Mouse (Mus musculus) kidney, adult 8-10 months (tissue): ENCODE data around the gene Dynlt1c.
A peak's percentile ranks its signal among the peaks of the same experiment; 100 is the strongest.
"Not testable (repeated sequence)": the region's sequence is repeated elsewhere in the genome, so short reads cannot be mapped to it uniquely, and the experiment has no call there.

Source experiments
- DNase-seq, 2 experiments: peaks; one replicate each; pipeline ENCODE4 v3.0.0; 2022

Dynlt1c gene

GRCm38 (mm10) chr17:6601204-6601911, at the start of gene Dynlt1c:
Gene Dynlt1c (plus strand): TSS chr17:6601671.
- DNase-seq = peak; percentile 85 to 87

GRCm38 (mm10) chr17:6553798-6554197, 47.7 kb upstream of the Dynlt1c start:
- not testable (repeated sequence) for DNase-seq

- not testable (repeated sequence) for DNase-seq
These were observed 47.2 kb upstream of the Dynlt1c start for GRCm38 (mm10) chr17:6554243-6554642.

- DNase-seq = not testable (repeated sequence)
These were observed 41.9 kb upstream of the Dynlt1c start for GRCm38 (mm10) chr17:6559447-6560133.

DNA sequence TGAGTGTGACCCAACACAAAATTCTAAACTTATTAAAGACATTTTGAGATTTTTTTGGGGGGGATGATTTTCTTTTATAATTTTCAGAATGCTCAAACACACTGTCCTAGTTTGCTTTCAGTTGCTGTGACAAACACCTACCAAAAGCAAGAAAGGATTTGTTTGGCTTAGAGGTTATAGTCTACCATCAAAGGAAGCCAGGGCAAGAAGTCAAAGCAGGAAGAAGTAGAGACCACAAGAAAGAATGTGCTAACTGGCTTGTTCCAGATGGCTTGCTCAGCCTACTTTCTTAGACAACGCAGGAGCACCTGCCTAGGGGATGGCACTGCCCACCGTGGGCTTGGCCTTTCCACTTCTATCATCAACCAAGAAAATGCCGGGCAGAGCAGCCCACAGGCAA, 36.6 kb upstream of the Dynlt1c start:
- DNase-seq = not testable (repeated sequence)

- not testable (repeated sequence) for DNase-seq
These were observed 33.6 kb upstream of the Dynlt1c start for GRCm38 (mm10) chr17:6567908-6568307.

DNA sequence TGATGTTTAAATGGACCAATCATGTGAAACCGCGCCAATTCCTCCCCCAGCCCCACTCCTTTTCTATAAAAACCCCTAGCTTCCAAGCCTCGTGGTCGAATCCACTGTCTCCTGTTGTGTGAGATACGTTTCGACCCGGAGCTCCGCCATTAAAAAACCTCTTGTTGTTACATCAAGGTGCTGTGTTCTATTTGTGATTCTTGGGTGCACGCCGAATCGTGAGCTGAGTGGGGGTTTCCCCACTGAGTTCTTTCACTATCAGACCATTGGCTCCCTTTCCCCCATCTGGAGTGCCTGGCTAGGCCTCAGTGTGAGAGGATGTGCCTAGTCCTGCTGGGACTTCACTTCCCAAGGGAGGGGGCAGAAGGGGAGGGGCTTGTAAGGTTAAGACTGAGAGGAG, 30.2 kb upstream of the Dynlt1c start:
- DNase-seq = not testable (repeated sequence)

DNA sequence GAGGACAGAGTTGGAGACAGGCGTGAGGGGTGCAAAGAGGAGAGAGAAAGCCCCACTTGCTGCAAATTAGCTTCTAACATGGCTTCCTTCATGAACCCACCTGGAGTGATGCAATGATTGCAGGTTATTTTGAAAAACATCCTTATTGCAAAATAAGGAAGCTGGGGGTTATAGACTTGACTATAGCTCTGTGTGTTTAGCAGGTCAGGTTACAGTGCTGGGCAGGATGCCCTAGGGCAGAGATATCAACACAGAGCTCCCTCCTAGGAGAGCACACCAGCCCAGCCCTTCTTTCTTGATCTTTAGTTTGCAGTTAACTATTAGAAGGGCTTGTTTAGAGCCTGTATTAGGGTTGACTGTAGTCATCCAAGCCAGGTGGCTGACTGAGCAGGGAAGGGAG, 29.3 kb upstream of the Dynlt1c start:
- DNase-seq = not testable (repeated sequence)

DNA sequence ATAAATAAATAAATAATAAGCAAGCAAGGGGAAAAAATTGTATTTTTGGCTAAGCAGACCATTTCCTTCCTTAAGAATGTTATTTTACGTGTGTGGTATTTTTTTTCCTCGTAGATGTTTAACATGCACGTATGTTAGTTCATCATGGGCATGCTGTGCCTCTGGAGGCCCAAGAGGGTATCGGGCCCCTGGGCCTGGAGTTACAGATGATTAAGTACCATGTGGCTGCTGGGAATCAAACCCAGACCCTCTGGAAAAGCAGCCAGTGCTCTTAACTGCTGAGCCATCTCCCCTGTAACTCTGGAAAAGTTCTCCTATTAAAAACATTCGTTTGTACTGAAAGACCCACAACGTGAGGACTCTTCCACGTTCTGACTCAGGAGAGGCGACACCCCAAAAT, 26.1 kb upstream of the Dynlt1c start:
- DNase-seq = not testable (repeated sequence)

GRCm38 (mm10) chr17:6588672-6589071, 12.8 kb upstream of the Dynlt1c start:
- DNase-seq = not testable (repeated sequence)

DNA sequence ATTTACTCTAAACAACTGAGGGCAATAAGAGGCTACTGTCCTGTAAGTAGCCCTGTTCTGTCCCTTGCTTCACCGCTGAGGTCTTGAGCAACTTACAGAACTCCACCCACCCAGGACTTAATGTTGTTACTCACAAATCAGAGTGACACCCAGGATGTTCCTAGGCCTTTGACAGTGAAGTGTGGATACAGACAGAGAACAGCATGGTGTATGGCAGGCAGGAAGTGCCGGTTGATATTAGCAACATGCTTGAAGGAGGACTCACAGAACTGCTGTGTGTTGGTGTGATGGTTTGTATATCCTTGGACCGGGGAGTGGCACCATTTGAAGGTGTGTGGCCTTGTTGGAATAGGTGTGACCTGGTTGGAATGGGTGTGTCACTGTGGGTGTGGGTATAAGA, 9.4 kb upstream of the Dynlt1c start:
- DNase-seq = not testable (repeated sequence)

- DNase-seq = not testable (repeated sequence)
These were observed 7.6 kb upstream of the Dynlt1c start for GRCm38 (mm10) chr17:6593896-6594295.

DNA sequence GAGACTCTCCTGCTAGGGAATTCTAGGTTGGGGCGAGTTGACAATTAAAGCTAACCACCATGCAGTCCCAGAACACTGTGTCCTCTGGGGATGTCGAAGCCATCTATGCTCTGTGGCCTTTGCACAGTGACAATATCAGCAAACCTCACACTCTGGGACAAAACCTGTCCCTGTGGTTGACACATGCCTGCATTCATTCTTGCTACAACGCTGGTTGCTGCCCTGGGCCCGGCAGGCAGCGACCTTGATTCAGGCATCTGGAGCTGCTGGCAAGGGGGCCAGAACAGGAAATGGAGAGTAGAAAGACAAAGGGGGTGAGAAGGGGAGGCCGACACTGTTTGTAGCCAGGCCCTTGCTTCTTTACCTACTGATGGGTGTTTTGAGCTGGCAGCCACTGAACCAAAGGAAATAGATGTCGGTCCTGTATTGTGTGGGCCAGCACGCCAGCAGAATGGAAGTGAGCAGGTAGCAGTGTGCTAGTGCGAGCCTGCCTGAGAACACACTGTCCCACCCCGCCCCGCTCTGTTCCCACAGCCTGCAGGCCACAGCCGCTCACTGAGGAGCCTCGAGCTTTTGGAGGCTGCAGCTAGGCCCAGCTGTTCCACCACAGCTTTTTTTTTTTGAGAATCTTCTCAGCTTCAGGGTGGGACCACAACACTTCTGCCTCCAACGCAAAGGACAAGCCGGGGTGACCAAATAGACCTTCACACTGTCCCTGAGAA, 5.5 kb upstream of the Dynlt1c start:
- DNase-seq = not testable (repeated sequence)

- DNase-seq = not testable (repeated sequence)
These were observed 3.1 kb upstream of the Dynlt1c start for GRCm38 (mm10) chr17:6598356-6598755.

- DNase-seq = not testable (repeated sequence)
These were observed 1.1 kb upstream of the Dynlt1c start for GRCm38 (mm10) chr17:6600216-6600911.

GRCm38 (mm10) chr17:6602205-6602604, 734 bp downstream of the Dynlt1c start:
- not testable (repeated sequence) for DNase-seq

GRCm38 (mm10) chr17:6605347-6605746, 3.9 kb downstream of the Dynlt1c start:
- peak in 1 of 2 experiments; percentile 13 for DNase-seq

DNA sequence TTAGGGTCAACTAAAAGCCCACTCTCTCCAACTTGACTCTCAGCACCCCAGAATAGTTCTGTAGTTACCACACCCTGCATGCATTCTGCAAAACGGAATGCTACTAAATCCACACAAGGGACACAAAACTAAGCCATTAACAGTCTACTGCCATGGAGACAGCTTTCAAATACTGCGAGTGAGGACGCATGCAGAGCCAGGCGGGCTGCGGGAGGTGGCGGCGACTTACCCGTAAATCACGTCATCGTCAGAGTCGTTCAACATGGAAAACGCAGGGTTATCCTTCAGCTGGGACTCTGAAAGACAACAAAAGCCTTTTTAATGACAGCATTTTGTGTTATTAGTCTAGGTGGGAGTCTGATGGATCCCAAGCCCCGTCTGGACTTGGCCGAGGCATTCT, 12.1 kb downstream of the Dynlt1c start:
- not testable (repeated sequence) for DNase-seq

DNA sequence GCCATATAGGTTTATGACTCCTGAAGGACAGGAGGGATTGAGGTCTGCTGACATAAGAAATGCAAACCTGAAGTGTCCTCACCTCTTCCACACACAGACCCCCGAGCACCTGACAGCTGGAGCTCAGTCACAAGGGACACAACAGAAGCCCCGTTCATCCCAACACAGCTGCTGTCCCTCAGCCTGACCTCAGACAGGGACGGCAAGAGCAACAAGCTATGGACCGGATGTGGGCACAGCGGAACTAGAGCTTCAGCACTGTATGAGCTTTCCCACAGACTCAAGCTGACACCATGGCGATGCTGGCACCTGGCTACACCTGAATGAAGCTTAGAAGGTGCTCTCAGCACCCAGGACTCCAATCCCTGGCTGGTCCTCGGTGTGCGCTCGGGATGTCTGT, 12.8 kb downstream of the Dynlt1c start:
- DNase-seq = not testable (repeated sequence)

DNA sequence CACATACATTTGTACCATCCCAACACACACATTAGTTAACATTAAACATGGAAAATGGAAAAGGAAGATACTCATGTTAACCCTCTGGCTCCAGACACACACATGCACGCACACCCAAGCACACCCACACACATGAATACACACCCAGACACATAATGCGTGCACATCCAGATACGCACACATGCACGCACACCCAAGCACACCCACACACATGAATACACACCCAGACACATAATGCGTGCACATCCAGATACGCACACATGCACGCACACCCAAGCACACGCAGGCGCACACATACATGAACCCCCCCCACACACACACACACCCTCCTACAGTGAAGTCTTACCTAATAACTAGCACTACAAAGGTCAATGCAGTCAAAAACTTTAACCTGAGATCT, 15.3 kb downstream of the Dynlt1c start:
- not testable (repeated sequence) for DNase-seq

DNA sequence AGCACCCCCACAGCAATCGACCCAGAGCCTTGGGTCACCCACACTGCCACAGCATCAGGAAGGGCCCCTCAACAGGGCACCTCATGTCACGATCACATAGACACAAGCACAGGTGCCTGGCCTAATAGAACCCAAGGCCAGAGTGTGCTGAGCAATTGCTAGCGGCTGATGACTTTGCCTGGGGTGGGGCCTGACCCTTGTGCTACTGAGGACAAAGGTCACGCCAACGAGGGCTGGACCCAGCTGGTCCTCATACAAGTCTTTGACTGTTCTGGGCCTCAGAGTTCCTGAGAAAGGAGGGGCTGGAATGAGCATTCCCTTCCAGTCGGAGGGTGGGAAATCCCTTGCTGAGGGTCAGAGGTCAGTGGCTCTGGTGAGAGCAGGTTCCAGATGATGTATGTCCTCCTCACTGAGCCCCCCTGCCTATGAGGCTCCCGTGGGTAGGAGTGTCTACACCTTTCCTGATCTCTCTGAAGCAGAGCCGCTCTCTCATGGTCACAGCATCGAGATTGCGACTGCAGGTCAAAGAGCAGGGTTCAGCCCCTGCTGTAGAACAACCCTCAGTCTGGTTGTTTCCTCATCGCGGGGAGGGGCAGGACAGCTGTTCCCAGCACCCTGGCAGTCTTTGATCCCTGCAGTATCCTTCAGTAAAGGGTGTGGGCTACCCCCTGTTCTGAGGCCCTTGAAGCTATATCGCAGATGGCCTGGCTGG, 16.4 kb downstream of the Dynlt1c start:
- not testable (repeated sequence) for DNase-seq

- DNase-seq = not testable (repeated sequence)
These were observed 17.8 kb downstream of the Dynlt1c start for GRCm38 (mm10) chr17:6619271-6619670.
